In the genomic region with DNA sequence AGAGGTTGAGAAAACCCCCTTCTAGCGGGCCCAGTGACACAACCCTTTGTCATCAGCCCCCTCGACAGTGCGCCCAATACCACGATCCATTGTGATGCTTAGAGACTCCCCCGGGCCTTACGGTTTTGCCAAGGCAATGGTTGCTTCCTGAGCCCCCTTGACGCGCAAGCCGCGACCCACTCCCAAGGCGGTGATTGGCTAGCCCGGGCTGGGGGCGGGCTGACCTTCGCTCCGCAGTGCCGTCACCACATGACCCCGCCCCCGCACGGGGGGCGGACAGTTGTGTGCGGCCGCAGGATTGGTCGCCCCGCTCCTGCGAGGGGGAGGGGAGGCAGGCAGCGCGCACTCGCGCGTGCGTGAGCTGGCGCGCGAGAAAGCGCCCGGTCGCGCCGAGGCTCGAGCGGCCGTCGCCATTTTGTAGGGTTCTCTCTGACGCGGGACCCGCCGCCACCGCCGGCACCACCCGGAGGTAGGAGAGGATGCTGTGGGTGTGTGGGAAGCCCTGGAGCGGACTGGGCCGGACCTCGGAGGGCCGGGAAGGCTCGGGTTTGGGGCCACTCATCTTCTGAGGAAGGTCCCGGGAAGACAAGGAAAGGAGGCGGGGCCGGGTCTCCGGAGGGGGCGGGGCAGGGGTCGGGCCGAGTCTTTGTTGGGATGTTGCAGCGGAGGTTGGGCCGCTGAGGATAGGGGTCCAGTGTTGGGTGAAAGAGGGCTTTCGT, we compare ENCODE assay signal across 7 mouse cellular contexts. TPM values are rescaled to one million over a fixed set of nuclear protein-coding genes. Genes with fewer than 3 reads are reported as not detected.
DNase-seq lines count a peak whose midpoint lies in the region; ATAC-seq lines count a peak whose summit lies in the region.

Gene Rbm4b, plus strand, starts transcription at position 305 of the 719 bp plus-strand sequence.

- peaks cover 15% of the 10 kb centered on the region for H3K4me1 ChIP-seq in limb, embryonic 10.5 days
- peaks cover 42% of the 10 kb centered on the region for H3K4me1 ChIP-seq in midbrain, embryonic 13.5 days (replicated peaks)

- H3K9me3 ChIP-seq in limb, embryonic 10.5 days (replicated peaks), result no peaks in the 10 kb centered on the region
- H3K9me3 ChIP-seq in midbrain, embryonic 13.5 days, result no peaks in the 10 kb centered on the region

- peak within 1 kb of the TSS; percentile 90 for H3K9ac ChIP-seq in midbrain, embryonic 13.5 days (replicated peaks)

- H3K4me2 ChIP-seq in midbrain, embryonic 13.5 days (replicated peaks), result peak within 1 kb of the TSS; percentile 98

- peak; percentile 93 for DNase-seq in adrenal gland, adult 8-10 months
- peak; percentile 99 for DNase-seq in embryo, embryonic 9.5 days (ENCODE audit: extremely low spot score)
- DNase-seq in kidney, adult 11 months, result peak; percentile 95
- DNase-seq in limb, embryonic 10.5 days (ENCODE audit: low spot score), result peak; percentile 98
- DNase-seq in spleen, adult 12 weeks (ENCODE audit: low spot score), result peak; percentile 92

- H3K27ac ChIP-seq in limb, embryonic 10.5 days, result peak within 1 kb of the TSS; percentile 99
- H3K27ac ChIP-seq in midbrain, embryonic 13.5 days, result peak within 1 kb of the TSS; percentile 98

- WGBS in limb, embryonic 10.5 days, result under 1% methylated on average over 65 of the region's 65 CpGs
- WGBS in midbrain, embryonic 13.5 days, result under 1% methylated on average over 65 of the region's 65 CpGs

- peak within 1 kb of the TSS; percentile 85 for H3K4me3 ChIP-seq in limb, embryonic 10.5 days
- peak within 1 kb of the TSS; percentile 78 for H3K4me3 ChIP-seq in midbrain, embryonic 13.5 days (replicated peaks)

- H3K36me3 ChIP-seq in limb, embryonic 10.5 days, result peaks cover 44% of the 10 kb centered on the region
- H3K36me3 ChIP-seq in midbrain, embryonic 13.5 days, result peaks cover 35% of the 10 kb centered on the region

- H3K27me3 ChIP-seq in limb, embryonic 10.5 days (ENCODE audit: low read depth, poor library complexity, severe bottlenecking), result no peaks in the 10 kb centered on the region
- no peaks in the 10 kb centered on the region for H3K27me3 ChIP-seq in midbrain, embryonic 13.5 days

- ATAC-seq in granulocyte monocyte progenitor cell, adult 5-6 weeks (replicated peaks; ENCODE audit: poor library complexity, severe bottlenecking), result peak; percentile 94
- peak; percentile 94 for ATAC-seq in midbrain, embryonic 13.5 days

RNA-seq across cellular contexts. Expression of gene Rbm4b, which starts in this region (rescaled TPM):
- 10 to 100 TPM; 14.3 to 16.5 (median 16.1) TPM for total RNA-seq in adrenal gland, adult 8-10 months (2022)
- 7.1 and 11.0 TPM in 2 replicates for total RNA-seq in granulocyte monocyte progenitor cell, adult 5-6 weeks (2014; fragmentation: Nextera tagmentation)
- 9.8 and 17.5 TPM in 2 replicates for total RNA-seq in granulocyte monocyte progenitor cell, adult 5-6 weeks (2017)
- polyA plus RNA-seq in limb, embryonic 10.5 days (2016; fragmentation: Nextera tagmentation; extraction: Ambion mirVana), result 87.3 and 113 TPM in 2 replicates
- 220 TPM in 2 replicates for polyA plus RNA-seq in midbrain, embryonic 13.5 days (2015; fragmentation: Nextera tagmentation; extraction: Ambion mirVana)

Comparison
In these comparisons a context has a peak if more than half of its experiments do, and no peak if none do; other contexts are left out.
1. Peak in every context shown above with its lines: DNase-seq, ATAC-seq, H3K4me3 ChIP-seq and H3K27ac ChIP-seq.